Mouse (Mus musculus): ENCODE results near the gene Myh6. TPM values are rescaled to one million over a fixed set of nuclear protein-coding genes. Genes with fewer than 3 reads are reported as not detected.
A peak's percentile ranks its signal among the peaks of the same experiment; 100 is the strongest.
"Not testable (repeated sequence)": the region's sequence is repeated elsewhere in the genome, so short reads cannot be mapped to it uniquely, and the experiment has no call there.

The Myh6 gene
- total RNA-seq, 2 experiments from 2014 or later: 0.81 to 4.9 TPM

DNA sequence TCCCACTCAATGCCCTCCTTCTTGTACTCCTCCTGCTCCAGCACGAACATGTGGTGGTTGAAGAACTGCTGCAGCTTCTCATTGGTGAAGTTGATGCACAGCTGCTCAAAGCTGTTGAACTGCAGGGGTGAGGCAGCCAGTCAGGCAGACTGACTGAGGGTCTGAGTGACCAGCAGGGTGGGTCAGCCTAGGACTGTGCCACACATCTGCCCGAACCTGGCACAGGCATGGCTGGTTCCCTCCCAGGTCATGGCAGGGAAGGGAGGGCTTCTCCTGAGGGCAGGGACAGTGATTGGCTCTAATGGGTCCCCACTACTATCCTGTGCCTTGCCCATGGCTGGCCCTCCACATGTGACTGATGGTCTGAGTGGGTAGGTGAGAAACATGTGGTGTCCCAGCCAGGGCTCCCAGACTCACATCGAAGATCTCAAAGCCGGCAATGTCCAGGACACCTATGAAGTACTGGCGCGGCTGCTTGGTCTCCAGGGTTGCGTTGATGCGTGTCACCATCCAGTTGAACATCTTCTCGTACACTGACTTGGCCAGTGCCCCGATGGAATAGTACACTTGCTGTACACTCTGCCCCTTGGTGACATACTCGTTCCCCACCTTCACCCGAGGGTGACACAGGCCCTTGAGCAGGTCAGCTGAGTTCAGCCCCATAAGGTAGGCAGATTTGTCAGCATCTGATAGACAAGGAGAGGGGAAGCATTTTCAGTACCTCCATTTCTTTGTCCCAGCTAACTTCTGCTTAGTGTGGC lies 6.7 kb downstream of the Myh6 start:
- DNase-seq (ENCODE audit: low spot score in 2 of 2): not testable (repeated sequence)

DNA sequence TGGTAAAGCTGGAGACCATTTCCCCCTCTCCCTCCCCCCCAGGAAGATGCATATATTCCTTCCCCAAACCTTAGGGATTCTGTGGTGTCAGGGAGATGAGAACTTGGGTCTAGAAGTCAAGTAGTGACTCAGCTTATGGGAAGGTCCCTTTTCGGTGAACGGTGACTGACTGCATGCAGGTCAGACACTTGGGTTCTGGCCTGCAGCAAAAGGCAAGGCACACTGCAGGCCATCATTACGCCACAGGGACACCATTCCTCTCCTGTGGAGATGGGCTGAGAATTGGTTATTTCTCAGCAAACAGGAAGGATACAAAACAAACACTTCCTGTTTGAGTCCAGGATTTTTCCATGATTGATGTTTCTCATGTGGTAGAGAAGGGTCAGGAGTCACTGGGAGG lies 7.5 kb downstream of the Myh6 start:
- no peak for DNase-seq (ENCODE audit: low spot score in 2 of 2)

DNA sequence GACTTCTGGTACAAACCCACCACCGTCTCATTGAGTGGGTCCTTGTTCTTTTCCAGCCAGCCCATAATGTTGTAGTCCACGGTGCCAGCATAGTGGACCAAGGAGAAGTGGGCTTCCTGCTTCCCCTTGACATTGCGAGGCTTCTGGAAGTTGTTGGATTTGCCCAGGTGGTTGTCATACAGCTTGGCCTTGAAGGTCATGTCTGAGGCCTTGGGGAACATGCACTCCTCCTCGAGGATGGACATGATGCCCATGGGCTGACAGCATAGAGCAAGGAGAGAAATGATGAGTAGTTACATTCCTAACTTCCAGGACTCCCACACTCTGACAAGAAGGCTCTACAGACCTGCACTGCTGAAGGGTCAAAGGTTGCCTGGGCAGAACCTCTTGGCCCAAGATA lies 8.2 kb downstream of the Myh6 start:
- DNase-seq (ENCODE audit: low spot score in 2 of 2): no peak

- no peak for DNase-seq (ENCODE audit: low spot score in 2 of 2)
Observed at GRCm38 (mm10) chr14:54956533-54956932, 10.2 kb downstream of the Myh6 start.

GRCm38 (mm10) chr14:54955481-54955880 lies 11.2 kb downstream of the Myh6 start:
- DNase-seq (ENCODE audit: low spot score in 2 of 2): no peak

DNA sequence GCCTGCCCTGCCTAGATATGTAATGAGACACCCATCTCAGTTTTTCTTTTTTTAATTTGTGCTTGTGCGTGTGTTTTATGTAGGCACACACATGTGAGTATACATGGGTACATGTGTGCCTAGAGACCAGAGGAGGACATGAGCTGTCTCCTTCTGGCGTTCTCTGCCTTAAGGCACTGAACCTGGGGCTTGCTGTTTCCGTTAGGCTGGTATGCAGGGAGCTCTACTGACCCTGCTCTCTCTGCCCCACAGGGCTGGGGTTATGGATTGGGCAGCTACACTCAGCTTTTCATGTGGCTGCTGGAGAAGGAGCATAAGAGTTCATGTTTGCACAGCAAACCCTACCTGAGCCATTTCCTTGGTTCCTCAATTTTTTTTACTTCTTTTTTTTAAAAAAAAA lies 12.3 kb downstream of the Myh6 start:
- no peak for DNase-seq (ENCODE audit: low spot score in 2 of 2)

DNA sequence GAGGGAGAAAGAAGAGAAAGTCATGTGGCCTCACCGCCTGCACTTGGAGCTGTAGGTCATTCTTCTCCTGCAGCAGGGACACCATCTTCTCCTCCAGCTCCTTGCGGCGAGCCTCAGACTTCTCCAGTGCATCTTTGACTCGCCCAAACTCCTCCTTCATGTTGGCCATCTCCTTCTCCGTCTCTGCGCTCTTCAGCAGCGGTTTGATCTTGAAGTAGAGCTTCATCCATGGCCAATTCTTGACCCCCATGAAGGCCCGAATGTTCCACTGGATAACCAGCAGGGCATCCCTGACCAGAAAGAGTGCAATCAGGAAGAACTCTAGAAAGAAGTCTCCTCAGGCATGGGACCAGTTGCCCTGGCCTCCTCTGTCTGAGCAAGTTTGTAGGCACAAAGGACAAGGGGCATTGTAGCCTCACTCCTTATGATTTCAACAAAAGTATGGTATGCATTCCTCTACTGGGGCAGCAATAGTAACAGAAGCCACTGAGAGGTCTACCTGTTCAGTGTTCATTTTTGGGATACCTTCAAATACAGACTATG lies 13.0 kb downstream of the Myh6 start:
- no peak for DNase-seq (ENCODE audit: low spot score in 2 of 2)

DNA sequence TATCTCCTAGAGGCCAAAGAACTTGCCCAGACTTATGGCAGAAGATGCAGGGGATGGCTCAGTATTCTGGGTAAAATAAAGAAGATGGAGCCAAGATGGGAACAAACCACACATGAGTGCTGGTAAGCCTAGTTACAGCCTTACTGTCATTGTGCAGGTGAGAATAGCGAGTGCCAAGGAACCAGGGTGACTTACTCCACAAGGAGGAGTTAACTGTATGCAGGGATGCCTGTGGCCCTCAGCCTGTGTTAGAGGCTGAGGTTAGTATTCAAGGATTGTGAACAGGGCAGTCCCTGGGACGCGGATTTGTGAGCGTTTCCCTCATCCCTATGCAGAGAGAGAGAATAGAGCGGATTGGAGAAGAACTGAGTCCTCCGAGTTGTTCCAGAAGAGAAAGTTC lies 15.1 kb downstream of the Myh6 start:
- no peak for DNase-seq (ENCODE audit: low spot score in 2 of 2)

GRCm38 (mm10) chr14:54950493-54950892 lies 16.2 kb downstream of the Myh6 start:
- DNase-seq (ENCODE audit: low spot score in 2 of 2): no peak

DNA sequence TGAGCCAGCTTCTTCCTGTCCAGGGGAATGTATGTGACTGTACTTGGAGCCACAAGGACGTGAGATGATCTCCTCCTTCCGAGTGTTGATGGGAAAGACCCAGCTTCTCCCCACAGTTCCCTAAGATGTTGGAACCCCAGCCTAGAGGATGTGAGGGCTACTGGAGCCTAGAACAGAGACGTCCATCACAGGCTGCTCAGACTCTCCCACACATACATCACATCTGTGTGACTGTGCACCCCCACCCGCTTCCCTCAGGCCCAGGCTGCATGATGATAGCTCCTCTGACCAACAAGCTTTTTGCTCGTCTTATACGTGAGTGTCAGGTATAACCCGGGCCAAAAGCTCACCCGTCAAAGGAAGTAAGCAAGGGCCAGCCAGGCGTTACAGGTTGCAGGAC lies 17.9 kb downstream of the Myh6 start:
- DNase-seq (ENCODE audit: low spot score in 2 of 2): no peak

DNA sequence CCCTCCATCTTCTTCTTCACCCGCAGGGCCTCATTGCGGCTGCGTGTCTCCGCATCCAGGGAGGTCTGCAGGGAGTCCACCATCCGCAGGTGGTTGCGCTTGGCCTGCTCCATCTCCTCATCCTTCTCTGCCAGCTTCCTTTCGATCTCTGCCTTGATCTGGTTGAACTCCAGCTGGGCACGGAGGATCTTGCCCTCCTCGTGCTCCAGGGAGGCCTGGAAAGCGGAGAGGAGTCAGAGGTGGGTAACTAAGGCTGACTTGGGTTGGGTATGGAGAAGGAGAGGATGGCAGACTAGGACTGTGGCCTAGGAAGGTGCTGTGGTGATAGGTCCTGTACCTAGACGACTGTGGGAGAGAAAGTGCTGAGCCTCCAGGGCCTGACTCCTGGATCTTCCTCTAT lies 19.7 kb downstream of the Myh6 start:
- not testable (repeated sequence) for DNase-seq (ENCODE audit: low spot score in 2 of 2)

DNA sequence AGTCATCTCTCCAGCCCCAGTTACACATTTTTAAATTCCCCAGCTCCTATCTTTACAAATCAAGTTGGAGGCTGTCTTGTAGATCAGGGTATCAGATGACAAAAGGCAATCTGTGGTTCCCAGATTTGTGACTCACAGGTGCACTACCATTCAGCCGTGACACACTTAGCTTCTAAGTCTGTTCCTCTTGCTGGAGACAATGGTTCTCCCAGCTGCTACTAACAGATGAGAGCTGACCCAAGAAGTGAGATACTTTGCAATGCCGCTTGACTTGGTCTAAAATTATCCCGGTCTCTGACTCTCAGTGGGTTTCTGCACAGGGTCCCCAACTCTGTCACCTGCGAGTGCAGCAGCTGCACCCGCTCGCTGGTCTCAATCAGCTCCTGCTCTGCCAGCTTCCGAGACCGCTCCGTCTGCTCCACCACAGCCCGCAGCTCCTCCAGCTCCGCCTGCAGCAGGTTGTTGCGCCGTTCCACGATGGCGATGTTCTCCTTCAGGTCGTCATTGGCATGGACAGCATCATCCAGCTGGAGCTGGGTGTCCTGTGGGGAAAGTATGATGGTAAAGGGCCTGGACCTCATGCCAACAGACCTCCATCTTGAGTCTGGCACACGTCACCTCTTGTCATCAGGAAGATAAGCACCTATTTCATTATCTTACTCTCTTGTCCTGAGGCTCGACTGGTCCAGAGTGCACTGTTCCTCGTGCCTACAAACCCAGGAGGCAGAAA lies 20.6 kb downstream of the Myh6 start:
- DNase-seq (ENCODE audit: low spot score in 2 of 2): no peak

DNA sequence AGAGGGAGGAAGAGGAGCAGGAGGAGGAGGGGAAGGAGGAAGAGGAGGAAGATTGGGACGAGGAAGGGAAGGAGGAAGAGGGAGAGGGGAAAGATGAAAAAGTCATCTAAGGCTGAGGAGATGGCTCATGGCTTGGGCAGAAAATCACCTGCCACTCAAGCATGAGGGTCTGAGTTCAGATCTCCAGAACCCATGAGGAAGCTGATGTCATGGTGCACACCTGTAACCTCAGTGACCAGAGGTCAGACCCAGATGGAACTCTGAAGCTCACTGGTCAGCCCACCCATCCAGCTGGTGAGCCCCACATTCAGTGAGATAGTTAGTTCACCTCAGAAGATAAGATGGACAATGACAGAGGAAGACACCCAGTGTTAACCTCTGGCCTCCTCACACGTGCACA lies 21.8 kb downstream of the Myh6 start:
- DNase-seq (ENCODE audit: low spot score in 2 of 2): no peak

GRCm38 (mm10) chr14:54943971-54944370 lies 22.8 kb downstream of the Myh6 start:
- no peak for DNase-seq (ENCODE audit: low spot score in 2 of 2)

GRCm38 (mm10) chr14:54942479-54942878 lies 24.2 kb downstream of the Myh6 start:
- DNase-seq (ENCODE audit: low spot score in 2 of 2): no peak

GRCm38 (mm10) chr14:54941024-54941978 lies 25.4 kb downstream of the Myh6 start:
- no peak for DNase-seq (ENCODE audit: low spot score in 2 of 2)

- DNase-seq (ENCODE audit: low spot score in 2 of 2): no peak
Observed at GRCm38 (mm10) chr14:54940176-54940530, 26.6 kb downstream of the Myh6 start.

- DNase-seq (ENCODE audit: low spot score in 2 of 2): peak; percentile 30 to 38
Observed at GRCm38 (mm10) chr14:54939434-54940175, 27.1 kb downstream of the Myh6 start.

- DNase-seq (ENCODE audit: low spot score in 2 of 2): no peak
Observed at GRCm38 (mm10) chr14:54938431-54939219, 28.1 kb downstream of the Myh6 start.
